Mouse (Mus musculus) liver, embryonic 12.5 days (tissue): ENCODE results near the gene Cbfb. TPM values are rescaled to one million over a fixed set of nuclear protein-coding genes. Genes with fewer than 3 reads are reported as not detected.

Source experiments
- ATAC-seq: fragments of 200-750 bp; cut with Nextera tagmentation; 2 replicates; pipeline ENCODE4 v1.8.0; 2017; ENCODE audit warnings: moderate number of reproducible peaks, mild to moderate bottlenecking, moderate library complexity
- H3K27ac ChIP-seq: fragments of 300-500 bp; sonication (generic); 2 replicates; pipeline ENCODE4 v1.5.1; 2016; ENCODE audit warnings: mild to moderate bottlenecking
- H3K27me3 ChIP-seq: fragments of 300-500 bp; sonication (generic); replicated peaks from 2 replicates; pipeline ENCODE4 v1.6.1; 2016; ENCODE audit warnings: mild to moderate bottlenecking, moderate library complexity
- H3K36me3 ChIP-seq: fragments of 300-500 bp; sonication (generic); 2 replicates; pipeline ENCODE4 v1.6.1; 2016; ENCODE audit warnings: mild to moderate bottlenecking, moderate library complexity
- H3K4me1 ChIP-seq: fragments of 300-500 bp; sonication (generic); 2 replicates; pipeline ENCODE4 v1.6.1; 2016
- H3K4me2 ChIP-seq: fragments of 300-500 bp; sonication (generic); 2 replicates; pipeline ENCODE4 v1.6.1; 2016; ENCODE audit warnings: mild to moderate bottlenecking, moderate library complexity
- H3K4me3 ChIP-seq: fragments of 300-500 bp; sonication (generic); 2 replicates; pipeline ENCODE4 v1.5.1; 2016; ENCODE audit warnings: mild to moderate bottlenecking, moderate library complexity
- H3K9ac ChIP-seq: fragments of 300-500 bp; sonication (generic); 2 replicates; pipeline ENCODE4 v1.6.1; 2016; ENCODE audit warnings: mild to moderate bottlenecking, moderate library complexity
- H3K9me3 ChIP-seq: fragments of 300-500 bp; sonication (generic); replicated peaks from 2 replicates; pipeline ENCODE4 v1.6.1; 2016; ENCODE audit warnings: mild to moderate bottlenecking, moderate library complexity
- WGBS: fragments of 180-500 bp; shearing (Covaris S2); methylation state at CpG from one replicate; pipeline ENCODE4 v1.1.7; 2016; ENCODE audit not compliant: insufficient replicate concordance; 5-methylcytosine and 5-hydroxymethylcytosine counted together
- polyA plus RNA-seq: library from polyadenylated mRNA; unstranded; fragments of >200 nt; fragmentation: Nextera tagmentation; extraction: Ambion mirVana; gene quantifications from 2 replicates; pipeline ENCODE4 v1.2.1, GENCODE M21; 2016

Gene Cbfb
- 19.1 and 19.6 TPM in 2 replicates for polyA plus RNA-seq

DNA sequence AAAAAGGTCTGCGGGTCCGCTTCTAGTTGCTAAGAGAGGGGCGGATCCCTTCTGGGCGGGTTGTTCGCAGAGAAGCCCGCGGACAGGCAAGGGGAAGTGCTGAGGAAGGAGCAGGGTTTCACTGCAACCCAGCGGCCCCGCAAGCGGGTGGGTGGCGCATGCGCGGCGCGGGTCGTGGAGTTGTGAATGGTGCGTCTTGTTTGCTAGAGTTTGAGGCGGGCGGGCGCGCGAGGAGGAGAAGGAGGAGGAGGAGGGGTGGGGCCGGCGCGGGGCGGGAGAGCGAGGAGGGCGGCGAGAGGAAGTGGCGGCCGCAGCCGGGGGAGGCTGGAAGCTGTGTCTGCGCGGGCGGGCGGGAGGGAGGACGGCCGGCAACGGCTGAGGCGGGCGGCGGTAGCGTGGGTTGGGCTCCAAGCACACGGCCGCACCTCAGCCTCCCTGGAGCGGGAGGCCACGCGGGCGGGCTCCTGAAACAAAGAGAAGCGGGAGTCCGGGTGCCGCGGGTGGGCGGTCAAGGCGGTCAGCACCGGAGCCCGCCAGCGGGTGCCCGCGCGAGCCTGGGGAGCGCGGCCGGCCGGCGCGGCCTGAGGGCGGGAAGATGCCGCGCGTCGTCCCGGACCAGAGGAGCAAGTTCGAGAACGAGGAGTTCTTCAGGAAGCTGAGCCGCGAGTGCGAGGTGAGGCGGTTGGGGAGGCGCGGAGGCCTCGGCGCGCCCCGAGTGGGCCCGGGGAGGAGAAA, at the start of gene Cbfb:
Gene Cbfb, plus strand, starts transcription at position 294 of the 735 bp plus-strand sequence.
- Histone ChIP-seq H3K27ac (peak within 1 kb of the TSS; percentile 84), H3K4me1 (peaks cover 21% of the 10 kb centered on the region), H3K4me3 (peak within 1 kb of the TSS; percentile 69), H3K27me3 (peaks cover 47% of the 10 kb centered on the region), H3K4me2 (peak within 1 kb of the TSS; percentile 94), H3K36me3 (no peaks in the 10 kb centered on the region), H3K9ac (peak within 1 kb of the TSS; percentile 70), H3K9me3 (no peaks in the 10 kb centered on the region)
- under 1% methylated on average over 77 of the region's 86 CpGs for WGBS
- ATAC-seq: peak; percentile 80

- H3K9me3 ChIP-seq: no peaks in the 10 kb centered on the region
- no peak overlapping the region for H3K27ac ChIP-seq
- WGBS: 62% methylated on average over 9 of the region's 9 CpGs
- no peaks in the 10 kb centered on the region for H3K36me3 ChIP-seq
- H3K27me3 ChIP-seq: no peaks in the 10 kb centered on the region
- no peak overlapping the region for H3K4me3 ChIP-seq
- ATAC-seq: no peak
- no peaks in the 10 kb centered on the region for H3K4me1 ChIP-seq
- no peak overlapping the region for H3K4me2 ChIP-seq
- H3K9ac ChIP-seq: no peak overlapping the region
These were observed 40.6 kb upstream of the Cbfb start for GRCm38 (mm10) chr8:105129864-105130263.

DNA sequence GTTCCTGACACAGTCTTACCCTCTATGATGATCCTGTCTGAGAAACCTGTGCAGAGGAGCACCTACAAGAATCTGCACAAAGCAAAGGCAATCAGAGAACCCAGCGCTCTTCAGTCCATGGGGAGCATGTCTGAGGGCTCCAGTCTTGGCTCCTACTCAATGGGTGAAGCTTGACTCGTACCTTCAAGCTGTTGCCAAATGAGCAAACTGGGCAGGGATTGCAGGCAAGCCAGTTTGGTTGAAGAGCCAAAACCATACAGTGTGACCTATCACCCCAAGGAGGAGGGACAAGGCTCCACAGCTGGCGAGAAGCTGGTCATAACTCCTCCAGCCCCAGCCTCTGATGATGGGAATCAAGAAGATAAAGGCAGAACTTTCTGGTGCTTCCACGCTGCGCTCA, 39.0 kb upstream of the Cbfb start, which contains the start of gene Ces4a:
Gene Ces4a, plus strand, starts transcription at position 292 of the 400 bp plus-strand sequence.
- no peak for ATAC-seq
- no peaks in the 10 kb centered on the region for H3K27me3 ChIP-seq
- no peaks in the 10 kb centered on the region for H3K4me1 ChIP-seq
- H3K27ac ChIP-seq: no peak within 1 kb of the TSS
- WGBS: 55% methylated on average over 5 of the region's 5 CpGs
- no peaks in the 10 kb centered on the region for H3K9me3 ChIP-seq
- H3K36me3 ChIP-seq: no peaks in the 10 kb centered on the region
- no peak within 1 kb of the TSS for H3K4me3 ChIP-seq
- no peak within 1 kb of the TSS for H3K9ac ChIP-seq
- no peak within 1 kb of the TSS for H3K4me2 ChIP-seq

GRCm38 (mm10) chr8:105138423-105138822, 32.1 kb upstream of the Cbfb start:
- Histone ChIP-seq H3K27me3 (peaks cover 16% of the 10 kb centered on the region), H3K36me3 (no peaks in the 10 kb centered on the region), H3K4me3 (no peak overlapping the region), H3K9me3 (no peaks in the 10 kb centered on the region), H3K4me1 (peaks cover 6% of the 10 kb centered on the region; the same call in 1 of the 2 replicates), H3K4me2 (no peak overlapping the region), H3K9ac (no peak overlapping the region), H3K27ac (no peak overlapping the region)
- no peak for ATAC-seq
- 18% methylated on average over 4 of the region's 4 CpGs for WGBS

- H3K9me3 ChIP-seq: no peaks in the 10 kb centered on the region
- peak overlapping the region; percentile 26; the same call in 1 of the 2 replicates for H3K4me2 ChIP-seq
- H3K27me3 ChIP-seq: peaks cover 28% of the 10 kb centered on the region
- H3K4me1 ChIP-seq: peaks cover 6% of the 10 kb centered on the region; the same call in 1 of the 2 replicates
- H3K4me3 ChIP-seq: no peak overlapping the region
- no peak overlapping the region for H3K9ac ChIP-seq
- H3K36me3 ChIP-seq: no peaks in the 10 kb centered on the region
- no peak overlapping the region for H3K27ac ChIP-seq
- ATAC-seq: no peak
- 26% methylated on average over 19 of the region's 19 CpGs for WGBS
These were observed 28.1 kb upstream of the Cbfb start for GRCm38 (mm10) chr8:105142395-105142794.

GRCm38 (mm10) chr8:105151654-105152053, 18.8 kb upstream of the Cbfb start:
- WGBS: 51% methylated on average over 4 of the region's 4 CpGs
- no peak overlapping the region for H3K9ac ChIP-seq
- no peak overlapping the region for H3K4me2 ChIP-seq
- 0 out of 2 replicates have a peak, but pooled peaks cover 5% of the 10 kb centered on the region for H3K4me1 ChIP-seq
- peaks cover 47% of the 10 kb centered on the region for H3K27me3 ChIP-seq
- no peak overlapping the region for H3K27ac ChIP-seq
- ATAC-seq: no peak
- H3K9me3 ChIP-seq: no peaks in the 10 kb centered on the region
- no peak overlapping the region for H3K4me3 ChIP-seq
- H3K36me3 ChIP-seq: no peaks in the 10 kb centered on the region

- Histone ChIP-seq H3K9me3 (no peaks in the 10 kb centered on the region), H3K36me3 (no peaks in the 10 kb centered on the region), H3K4me3 (peak overlapping the region; percentile 16), H3K4me2 (peak overlapping the region; percentile 53), H3K27me3 (peaks cover 47% of the 10 kb centered on the region), H3K27ac (no peak overlapping the region), H3K4me1 (0 out of 2 replicates have a peak, but pooled peaks cover 5% of the 10 kb centered on the region), H3K9ac (no peak overlapping the region)
- ATAC-seq: no peak
- WGBS: 17% methylated on average over 27 of the region's 27 CpGs
These were observed 17.7 kb upstream of the Cbfb start for GRCm38 (mm10) chr8:105152623-105153398.

GRCm38 (mm10) chr8:105154316-105154715, 16.2 kb upstream of the Cbfb start:
- H3K27ac ChIP-seq: no peak overlapping the region
- no peak overlapping the region for H3K4me2 ChIP-seq
- 81% methylated on average over 5 of the region's 5 CpGs for WGBS
- peaks cover 47% of the 10 kb centered on the region for H3K27me3 ChIP-seq
- no peak overlapping the region for H3K9ac ChIP-seq
- H3K9me3 ChIP-seq: no peaks in the 10 kb centered on the region
- 0 out of 2 replicates have a peak, but pooled peaks cover 5% of the 10 kb centered on the region for H3K4me1 ChIP-seq
- no peak overlapping the region for H3K4me3 ChIP-seq
- no peaks in the 10 kb centered on the region for H3K36me3 ChIP-seq
- no peak for ATAC-seq

DNA sequence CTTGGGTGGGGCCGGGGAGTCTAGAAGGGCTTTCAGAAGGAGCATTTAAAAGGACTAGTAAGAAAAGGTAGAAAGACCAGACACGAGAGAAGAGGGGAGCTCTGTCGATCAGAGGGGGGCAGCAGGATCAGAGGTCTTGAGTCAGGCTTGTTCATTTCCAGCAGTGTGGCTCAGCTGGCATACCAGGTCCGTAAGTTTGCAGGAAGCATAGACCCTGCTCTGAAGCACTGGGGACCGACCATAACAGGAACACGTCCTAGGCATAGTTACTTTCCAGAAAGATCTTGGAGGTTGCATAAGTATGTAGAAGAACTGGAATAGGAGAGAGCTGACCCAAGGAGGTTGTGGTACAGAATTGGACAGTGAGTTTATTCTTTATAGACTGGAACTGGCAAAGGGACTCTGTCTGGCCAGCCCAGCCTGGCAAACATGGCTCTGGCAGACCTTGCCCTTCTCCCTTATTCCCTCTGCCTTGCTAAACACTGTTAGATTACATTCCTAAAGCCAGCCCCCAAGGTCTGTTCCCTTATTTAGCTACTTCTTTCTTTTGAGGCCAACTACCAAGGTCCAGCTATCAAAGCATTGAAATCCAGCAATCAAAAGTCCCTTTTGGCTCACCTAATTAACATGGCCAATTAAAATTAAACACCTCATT, 15.3 kb upstream of the Cbfb start:
- Histone ChIP-seq H3K4me3 (no peak overlapping the region), H3K36me3 (no peaks in the 10 kb centered on the region), H3K4me1 (0 out of 2 replicates have a peak, but pooled peaks cover 5% of the 10 kb centered on the region), H3K27ac (no peak overlapping the region), H3K27me3 (peaks cover 44% of the 10 kb centered on the region), H3K9me3 (no peaks in the 10 kb centered on the region), H3K9ac (no peak overlapping the region), H3K4me2 (no peak overlapping the region)
- whole genome bisulfite sequencing: 59% methylated on average over 6 of the region's 6 CpGs
- no peak for ATAC-seq

- no peaks in the 10 kb centered on the region for H3K36me3 ChIP-seq
- no peak overlapping the region for H3K27ac ChIP-seq
- no peak for ATAC-seq
- no peak overlapping the region for H3K4me2 ChIP-seq
- no peaks in the 10 kb centered on the region for H3K9me3 ChIP-seq
- H3K9ac ChIP-seq: no peak overlapping the region
- H3K4me1 ChIP-seq: 0 out of 2 replicates have a peak, but pooled peaks cover 5% of the 10 kb centered on the region
- H3K4me3 ChIP-seq: no peak overlapping the region
- peaks cover 26% of the 10 kb centered on the region for H3K27me3 ChIP-seq
- WGBS: 36% methylated on average over 10 of the region's 10 CpGs
These were observed 12.9 kb upstream of the Cbfb start for GRCm38 (mm10) chr8:105157555-105157954.

DNA sequence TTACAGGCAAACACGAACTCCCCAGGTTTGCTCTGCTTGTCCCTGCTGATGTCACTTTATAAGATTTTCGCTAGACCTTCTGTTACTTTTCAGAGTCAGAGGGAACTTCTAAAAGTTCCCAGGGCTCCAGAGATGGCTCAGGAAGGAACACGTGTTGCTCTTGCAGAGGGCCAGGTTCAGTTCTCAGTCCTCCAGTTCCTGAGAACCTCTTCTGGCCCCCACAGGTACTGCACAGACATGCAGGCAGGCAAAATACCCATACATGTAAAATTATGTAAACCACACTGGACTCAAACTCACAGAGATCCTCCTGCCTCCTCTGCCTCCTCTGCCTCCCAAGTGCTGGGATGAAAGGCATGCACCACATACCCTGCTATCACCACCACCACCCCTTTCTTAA, 12.4 kb upstream of the Cbfb start:
- WGBS: 57% methylated on average over 3 of the region's 3 CpGs
- no peaks in the 10 kb centered on the region for H3K36me3 ChIP-seq
- ATAC-seq: no peak
- H3K9me3 ChIP-seq: no peaks in the 10 kb centered on the region
- H3K27me3 ChIP-seq: peaks cover 20% of the 10 kb centered on the region
- H3K4me3 ChIP-seq: no peak overlapping the region
- H3K4me1 ChIP-seq: 0 out of 2 replicates have a peak, but pooled peaks cover 3% of the 10 kb centered on the region
- H3K27ac ChIP-seq: no peak overlapping the region
- H3K9ac ChIP-seq: no peak overlapping the region
- H3K4me2 ChIP-seq: no peak overlapping the region
